Mouse (Mus musculus): ENCODE measurements at regions not wholly inside any gene's neighbourhood (a gene's known extent, or its start where the extent isn't known, plus 50 kb on each side); places are given as distances from the start of the nearest gene placed in this dataset.

GRCm38 (mm10) chr3:143575737-143576136 is 629.3 kb downstream of the Lmo4 start:
- TF ChIP-seq POLR2A (IDR thresholded peaks at IDR 0.05; ENCODE audit: borderline replicate concordance, control insufficient read depth, low read depth, low read length), result no peak
- no peak for TF ChIP-seq CTCF (IDR thresholded peaks at IDR 0.05; ENCODE audit: control insufficient read depth, insufficient read depth, low read length)
- H3K4me1 ChIP-seq (ENCODE audit: control insufficient read depth, insufficient read depth, low read length), result no peaks in the 10 kb centered on the region
- no peak overlapping the region for H3K27ac ChIP-seq (ENCODE audit: control insufficient read depth, insufficient read depth, low read depth, low read length, poor library complexity)
- H3K4me3 ChIP-seq (replicated peaks; ENCODE audit: control insufficient read depth, low read depth, low read length), result no peak overlapping the region
- WGBS, result 85% methylated on average over 8 of the region's 8 CpGs

GRCm38 (mm10) chr3:143574035-143574864 is 630.8 kb downstream of the Lmo4 start:
- TF ChIP-seq CTCF (IDR thresholded peaks at IDR 0.05; ENCODE audit: control insufficient read depth, insufficient read depth, low read length) (no peak), POLR2A (IDR thresholded peaks at IDR 0.05; ENCODE audit: borderline replicate concordance, control insufficient read depth, low read depth, low read length) (no peak)
- WGBS, result 74% methylated on average over 10 of the region's 10 CpGs
- no peaks in the 10 kb centered on the region for H3K4me1 ChIP-seq (ENCODE audit: control insufficient read depth, insufficient read depth, low read length)
- no peak overlapping the region for H3K27ac ChIP-seq (ENCODE audit: control insufficient read depth, insufficient read depth, low read depth, low read length, poor library complexity)
- no peak overlapping the region for H3K4me3 ChIP-seq (replicated peaks; ENCODE audit: control insufficient read depth, low read depth, low read length)

GRCm38 (mm10) chr3:143569930-143570329 is 635.1 kb downstream of the Lmo4 start:
- Histone ChIP-seq H3K4me3 (replicated peaks; ENCODE audit: control insufficient read depth, low read depth, low read length) (no peak overlapping the region), H3K4me1 (ENCODE audit: control insufficient read depth, insufficient read depth, low read length) (no peaks in the 10 kb centered on the region), H3K27ac (ENCODE audit: control insufficient read depth, insufficient read depth, low read depth, low read length, poor library complexity) (no peak overlapping the region)
- 89% methylated on average over 6 of the region's 6 CpGs for WGBS
- TF ChIP-seq CTCF (IDR thresholded peaks at IDR 0.05; ENCODE audit: control insufficient read depth, insufficient read depth, low read length), result no peak
- no peak for TF ChIP-seq POLR2A (IDR thresholded peaks at IDR 0.05; ENCODE audit: borderline replicate concordance, control insufficient read depth, low read depth, low read length)

GRCm38 (mm10) chr3:143565067-143565466 is 640.0 kb downstream of the Lmo4 start:
- WGBS, result 69% methylated on average over 4 of the region's 4 CpGs
- no peaks in the 10 kb centered on the region for H3K4me1 ChIP-seq (ENCODE audit: control insufficient read depth, insufficient read depth, low read length)
- TF ChIP-seq POLR2A (IDR thresholded peaks at IDR 0.05; ENCODE audit: borderline replicate concordance, control insufficient read depth, low read depth, low read length) (no peak), CTCF (IDR thresholded peaks at IDR 0.05; ENCODE audit: control insufficient read depth, insufficient read depth, low read length) (no peak)
- H3K27ac ChIP-seq (ENCODE audit: control insufficient read depth, insufficient read depth, low read depth, low read length, poor library complexity), result no peak overlapping the region
- no peak overlapping the region for H3K4me3 ChIP-seq (replicated peaks; ENCODE audit: control insufficient read depth, low read depth, low read length)

- Histone ChIP-seq H3K27ac (ENCODE audit: control insufficient read depth, insufficient read depth, low read depth, low read length, poor library complexity) (no peak overlapping the region), H3K4me1 (ENCODE audit: control insufficient read depth, insufficient read depth, low read length) (no peaks in the 10 kb centered on the region), H3K4me3 (replicated peaks; ENCODE audit: control insufficient read depth, low read depth, low read length) (no peak overlapping the region)
- TF ChIP-seq POLR2A (IDR thresholded peaks at IDR 0.05; ENCODE audit: borderline replicate concordance, control insufficient read depth, low read depth, low read length), result no peak
- TF ChIP-seq CTCF (IDR thresholded peaks at IDR 0.05; ENCODE audit: control insufficient read depth, insufficient read depth, low read length), result no peak
- WGBS, result 26% methylated on average over 3 of the region's 3 CpGs
Observed at GRCm38 (mm10) chr3:143542811-143543210, 661.0 kb upstream of the Pkn2 start.

- Histone ChIP-seq H3K4me3 (replicated peaks; ENCODE audit: control insufficient read depth, low read depth, low read length) (no peak overlapping the region), H3K4me1 (ENCODE audit: control insufficient read depth, insufficient read depth, low read length) (no peaks in the 10 kb centered on the region), H3K27ac (ENCODE audit: control insufficient read depth, insufficient read depth, low read depth, low read length, poor library complexity) (no peak overlapping the region)
- 29% methylated on average over 4 of the region's 4 CpGs for WGBS
- no peak for TF ChIP-seq CTCF (IDR thresholded peaks at IDR 0.05; ENCODE audit: control insufficient read depth, insufficient read depth, low read length)
- TF ChIP-seq POLR2A (IDR thresholded peaks at IDR 0.05; ENCODE audit: borderline replicate concordance, control insufficient read depth, low read depth, low read length), result no peak
Observed at GRCm38 (mm10) chr3:143527982-143528381, 646.2 kb upstream of the Pkn2 start.

- no peak for TF ChIP-seq POLR2A (IDR thresholded peaks at IDR 0.05; ENCODE audit: borderline replicate concordance, control insufficient read depth, low read depth, low read length)
- no peak for TF ChIP-seq CTCF (IDR thresholded peaks at IDR 0.05; ENCODE audit: control insufficient read depth, insufficient read depth, low read length)
- H3K27ac ChIP-seq (ENCODE audit: control insufficient read depth, insufficient read depth, low read depth, low read length, poor library complexity), result no peak overlapping the region
Observed at GRCm38 (mm10) chr3:143527274-143527673, 645.5 kb upstream of the Pkn2 start.

GRCm38 (mm10) chr3:143512517-143513249 is 630.9 kb upstream of the Pkn2 start:
- Histone ChIP-seq H3K4me3 (replicated peaks; ENCODE audit: control insufficient read depth, low read depth, low read length) (no peak overlapping the region), H3K27ac (ENCODE audit: control insufficient read depth, insufficient read depth, low read depth, low read length, poor library complexity) (no peak overlapping the region), H3K4me1 (ENCODE audit: control insufficient read depth, insufficient read depth, low read length) (no peaks in the 10 kb centered on the region)
- TF ChIP-seq POLR2A (IDR thresholded peaks at IDR 0.05; ENCODE audit: borderline replicate concordance, control insufficient read depth, low read depth, low read length), result no peak
- no peak for TF ChIP-seq CTCF (IDR thresholded peaks at IDR 0.05; ENCODE audit: control insufficient read depth, insufficient read depth, low read length)
- WGBS, result 82% methylated on average over 6 of the region's 6 CpGs

More at GRCm38 (mm10) chr3:143527274-143527673, 645.5 kb upstream of the Pkn2 start:
- Histone ChIP-seq H3K4me3 (replicated peaks; ENCODE audit: control insufficient read depth, low read depth, low read length) (no peak overlapping the region), H3K4me1 (ENCODE audit: control insufficient read depth, insufficient read depth, low read length) (no peaks in the 10 kb centered on the region)
